Mouse (Mus musculus) stomach, embryonic 14.5 days (tissue): ENCODE measurements around the gene Cfap73. TPM values are rescaled to one million over a fixed set of nuclear protein-coding genes. Genes with fewer than 3 reads are reported as not detected.

Source experiments
- ATAC-seq: fragments of 200-750 bp; cut with Nextera tagmentation; 2 replicates; pipeline ENCODE4 v1.8.0; 2017; ENCODE audit warnings: low read depth, moderate TSS enrichment; ENCODE audit not compliant: insufficient number of reproducible peaks, insufficient read depth, low FRiP score
- H3K27ac ChIP-seq: fragments of 300-500 bp; sonication (generic); 2 replicates; pipeline ENCODE4 v1.5.1; 2014; ENCODE audit warnings: mild to moderate bottlenecking, low read length, moderate library complexity, mixed read lengths
- H3K27me3 ChIP-seq: fragments of 300-500 bp; sonication (generic); 2 replicates; pipeline ENCODE4 v1.6.1; 2014; ENCODE audit warnings: low read length, control low read depth, mixed read lengths; ENCODE audit not compliant: control insufficient read depth, insufficient read depth
- H3K36me3 ChIP-seq: fragments of 300-500 bp; sonication (generic); 2 replicates; pipeline ENCODE4 v1.6.1; 2014; ENCODE audit warnings: mild to moderate bottlenecking, control low read depth, low read length, moderate library complexity, mixed read lengths; ENCODE audit not compliant: control insufficient read depth, insufficient read depth
- H3K4me1 ChIP-seq: fragments of 300-500 bp; sonication (generic); 2 replicates; pipeline ENCODE4 v1.6.1; 2014; ENCODE audit warnings: low read length, control low read depth, mixed read lengths; ENCODE audit not compliant: control insufficient read depth, insufficient read depth
- H3K4me2 ChIP-seq: fragments of 300-500 bp; sonication (generic); replicated peaks from 2 replicates; pipeline ENCODE4 v1.6.1; 2014; ENCODE audit warnings: low read depth, low read length, control low read depth
- H3K4me3 ChIP-seq: fragments of 300-500 bp; sonication (generic); 2 replicates; pipeline ENCODE4 v1.5.1; 2014; ENCODE audit warnings: low read depth, low read length, control low read depth
- H3K9ac ChIP-seq: fragments of 300-500 bp; sonication (generic); replicated peaks from 2 replicates; pipeline ENCODE4 v1.6.1; 2014; ENCODE audit warnings: low read depth, mild to moderate bottlenecking, control low read depth, low read length, moderate library complexity, mixed read lengths
- H3K9me3 ChIP-seq: fragments of 300-500 bp; sonication (generic); 2 replicates; pipeline ENCODE4 v1.6.1; 2016; ENCODE audit warnings: low read depth, low read length, control low read depth; ENCODE audit not compliant: control insufficient read depth
- WGBS: fragments of 180-500 bp; shearing (Covaris S2); extraction: QIAGEN DNeasy Blood & Tissue Kit; methylation state at CpG from one replicate; pipeline ENCODE4 v1.1.7; 2014; 5-methylcytosine and 5-hydroxymethylcytosine counted together
- polyA plus RNA-seq: library from polyadenylated mRNA; unstranded; fragments of >200 nt; fragmentation: Nextera tagmentation; extraction: Ambion mirVana; gene quantifications from 2 replicates; pipeline ENCODE4 v1.2.1, GENCODE M21; 2014

The Cfap73 gene
- polyA plus RNA-seq, 1 experiment from 2014 or later = not detected

DNA sequence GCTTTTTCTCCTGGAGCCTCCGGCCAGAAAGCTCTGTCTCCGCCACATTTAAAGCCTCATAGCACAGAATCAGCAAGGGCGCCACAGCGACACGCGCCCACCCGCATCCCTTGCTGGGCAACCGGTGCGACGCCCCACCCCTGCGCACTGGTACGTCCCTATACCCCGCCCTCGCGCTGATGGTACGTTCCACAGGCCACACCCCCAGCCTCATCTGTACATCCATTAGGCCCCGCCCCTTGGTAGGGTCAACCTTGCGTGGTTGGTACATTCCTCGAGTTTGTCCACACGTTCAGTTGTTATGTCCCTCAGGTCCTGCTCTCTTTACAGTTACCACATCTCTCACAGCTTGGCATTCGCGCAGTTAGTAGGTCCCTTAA, 21.6 kb downstream of the Cfap73 start, which contains the start of the genes Rita1 and Ddx54:
Rita1 (minus strand) TSS at position 148 of the 380 bp plus-strand sequence.
Ddx54 (plus strand) TSS at position 298 of the 380 bp plus-strand sequence.
- H3K27ac ChIP-seq = peak within 1 kb of the TSS; percentile 66; the same call in 1 of the 2 replicates
- H3K4me2 ChIP-seq = peak within 1 kb of the TSS; percentile 92
- peak within 1 kb of the TSS; percentile 67 for H3K9ac ChIP-seq
- peak within 1 kb of the TSS; percentile 57 for H3K4me3 ChIP-seq
- WGBS = under 1% methylated on average over 22 of the region's 22 CpGs
- H3K27me3 ChIP-seq = no peaks in the 10 kb centered on the region
- H3K36me3 ChIP-seq = peaks cover 5% of the 10 kb centered on the region; the same call in 1 of the 2 replicates
- peaks cover 12% of the 10 kb centered on the region for H3K4me1 ChIP-seq
- peak; percentile 84 for ATAC-seq
- no peaks in the 10 kb centered on the region for H3K9me3 ChIP-seq

DNA sequence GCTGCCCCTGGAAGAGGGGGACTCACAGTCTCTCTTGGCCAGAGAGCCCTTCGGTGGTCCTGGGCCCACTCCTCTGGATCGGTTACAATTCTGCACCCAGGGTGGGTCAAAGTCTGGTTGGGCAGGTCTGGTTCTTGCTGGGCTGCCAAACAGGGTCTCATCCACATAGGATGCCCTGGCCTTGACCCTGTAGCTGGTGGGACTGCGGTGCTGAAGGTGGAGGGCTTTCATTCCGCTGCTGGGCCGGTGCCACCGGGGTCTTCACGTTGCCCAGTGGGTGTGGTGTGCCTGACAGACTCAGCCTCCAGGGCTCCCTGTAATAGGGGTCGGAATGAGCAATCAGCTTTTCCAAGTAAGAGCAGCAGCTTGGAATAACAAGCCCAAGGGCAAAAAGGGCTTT, 22.6 kb downstream of the Cfap73 start:
- peak overlapping the region; percentile 83 for H3K4me2 ChIP-seq
- ATAC-seq = no peak
- WGBS = 47% methylated on average over 8 of the region's 8 CpGs
- H3K27me3 ChIP-seq = no peaks in the 10 kb centered on the region
- H3K9ac ChIP-seq = peak overlapping the region; percentile 36; the same call in 1 of the 2 replicates
- H3K36me3 ChIP-seq = no peaks in the 10 kb centered on the region
- no peak overlapping the region for H3K27ac ChIP-seq
- H3K4me1 ChIP-seq = peaks cover 12% of the 10 kb centered on the region
- H3K4me3 ChIP-seq = peak overlapping the region; percentile 57
- no peaks in the 10 kb centered on the region for H3K9me3 ChIP-seq

DNA sequence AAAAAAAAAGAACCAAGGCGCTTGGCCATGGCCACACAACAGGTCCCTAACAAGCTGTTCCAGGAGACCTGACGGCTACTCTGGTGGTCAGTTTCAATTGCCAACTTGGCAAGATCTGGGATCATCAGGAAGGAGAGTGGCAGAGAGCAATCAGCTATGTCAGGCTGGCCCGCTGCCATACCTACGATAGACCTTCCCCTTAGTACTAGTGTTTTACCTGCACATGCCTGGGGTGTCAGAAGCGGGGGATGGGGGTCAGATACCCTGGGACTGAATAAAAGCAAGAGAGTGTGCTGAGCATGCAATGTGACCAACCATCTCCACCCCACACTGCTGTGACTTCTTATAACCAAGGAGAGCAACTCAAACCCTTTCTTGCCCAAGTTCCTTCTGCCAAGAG, 23.1 kb downstream of the Cfap73 start:
- Histone ChIP-seq H3K9ac (no peak overlapping the region), H3K27ac (no peak overlapping the region), H3K4me3 (0 out of 2 replicates have a peak overlapping the region, but pooled peaks have one; percentile 57), H3K9me3 (no peaks in the 10 kb centered on the region), H3K4me2 (peak overlapping the region; percentile 83; the same call in 1 of the 2 replicates), H3K4me1 (peaks cover 12% of the 10 kb centered on the region), H3K36me3 (no peaks in the 10 kb centered on the region), H3K27me3 (no peaks in the 10 kb centered on the region)
- 87% methylated on average over 5 of the region's 5 CpGs for WGBS
- ATAC-seq = no peak

DNA sequence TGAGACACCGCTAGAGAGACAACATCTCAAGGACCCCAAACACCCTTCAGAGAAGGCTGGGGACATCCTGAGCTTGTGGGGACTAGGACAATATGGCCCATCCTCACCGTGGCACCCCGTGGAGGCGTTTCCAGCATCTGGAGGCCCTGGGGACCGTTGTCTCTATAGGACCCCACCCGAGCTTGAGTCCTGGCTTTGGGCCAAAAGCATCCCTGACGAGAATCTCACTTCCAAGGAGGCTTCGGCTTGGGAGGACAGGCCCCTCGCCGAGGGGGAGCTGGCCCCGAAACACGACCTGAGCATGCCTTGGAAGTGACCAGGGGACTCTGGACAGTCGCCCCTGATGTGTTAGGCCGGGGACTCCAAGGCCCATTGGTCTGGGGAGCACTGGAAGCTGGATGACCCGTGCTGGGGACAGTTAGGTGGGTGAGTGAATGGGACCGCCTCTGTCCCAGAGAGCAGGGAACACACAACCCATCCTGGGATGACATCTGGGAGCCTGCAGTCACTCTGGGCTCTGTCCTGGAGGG, 24.7 kb downstream of the Cfap73 start:
- WGBS = 82% methylated on average over 16 of the region's 16 CpGs
- ATAC-seq = no peak
- H3K27ac ChIP-seq = no peak overlapping the region
- peaks cover 12% of the 10 kb centered on the region for H3K4me1 ChIP-seq
- no peak overlapping the region for H3K4me2 ChIP-seq
- H3K9me3 ChIP-seq = no peaks in the 10 kb centered on the region
- H3K4me3 ChIP-seq = no peak overlapping the region
- no peak overlapping the region for H3K9ac ChIP-seq
- H3K36me3 ChIP-seq = no peaks in the 10 kb centered on the region
- H3K27me3 ChIP-seq = no peaks in the 10 kb centered on the region

DNA sequence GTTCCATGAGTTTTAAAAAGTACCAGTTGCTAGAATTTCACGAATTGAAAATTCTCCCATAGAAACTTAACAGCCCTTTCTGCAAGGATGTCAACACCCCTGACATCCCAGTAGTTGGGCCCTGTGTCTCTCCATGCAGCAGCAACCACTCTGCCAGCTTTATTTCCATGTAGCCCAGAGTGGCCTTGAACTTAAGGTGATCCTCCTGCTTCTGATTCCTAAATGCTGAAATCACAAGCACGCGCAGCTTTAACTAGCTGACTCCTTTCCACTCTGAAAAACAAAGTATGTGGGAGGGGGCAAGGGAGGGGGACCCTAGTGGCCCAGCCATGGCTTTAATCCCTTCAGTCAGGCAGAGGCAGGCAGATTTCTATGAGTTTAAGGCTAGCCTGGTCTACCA, 26.7 kb downstream of the Cfap73 start:
- no peaks in the 10 kb centered on the region for H3K36me3 ChIP-seq
- 77% methylated on average over 3 of the region's 3 CpGs for WGBS
- H3K4me2 ChIP-seq = no peak overlapping the region
- H3K4me1 ChIP-seq = peaks cover 8% of the 10 kb centered on the region
- no peak overlapping the region for H3K27ac ChIP-seq
- no peak overlapping the region for H3K4me3 ChIP-seq
- ATAC-seq = no peak
- no peak overlapping the region for H3K9ac ChIP-seq
- H3K27me3 ChIP-seq = no peaks in the 10 kb centered on the region
- no peaks in the 10 kb centered on the region for H3K9me3 ChIP-seq

DNA sequence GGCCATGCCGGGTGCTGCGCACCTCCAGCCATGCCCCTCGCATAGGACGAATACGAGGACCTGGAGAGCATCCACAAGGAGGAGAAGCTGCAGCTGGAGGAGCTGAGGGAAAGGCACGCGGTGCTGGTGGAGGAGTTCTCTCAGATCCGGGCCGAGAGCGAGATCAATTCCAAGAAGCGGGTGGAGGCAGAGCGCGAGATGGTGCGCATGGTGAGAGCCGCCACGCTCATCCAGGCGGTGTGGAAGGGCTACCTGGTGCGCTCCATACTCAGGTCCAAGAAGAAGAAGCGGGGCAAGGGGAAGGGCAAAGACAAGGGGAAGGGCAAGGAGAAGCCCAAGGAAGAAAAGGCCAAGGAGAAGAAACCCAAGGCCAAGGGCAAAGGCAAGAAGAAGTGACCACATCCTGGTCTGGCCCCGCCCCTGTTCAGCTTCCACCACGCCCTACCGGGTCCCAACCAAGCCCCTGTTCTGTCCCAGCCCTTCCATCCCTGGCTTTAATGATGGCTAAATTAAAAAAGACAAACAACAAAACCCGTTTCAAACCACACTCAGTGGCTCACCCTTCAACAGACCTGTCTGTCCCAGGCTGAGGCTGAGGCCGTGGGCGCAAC, 27.3 kb downstream of the Cfap73 start:
- no peak for ATAC-seq
- 69% methylated on average over 25 of the region's 25 CpGs for WGBS
- H3K27me3 ChIP-seq = no peaks in the 10 kb centered on the region
- no peak overlapping the region for H3K4me3 ChIP-seq
- no peak overlapping the region for H3K27ac ChIP-seq
- H3K36me3 ChIP-seq = no peaks in the 10 kb centered on the region
- H3K4me2 ChIP-seq = no peak overlapping the region
- peaks cover 6% of the 10 kb centered on the region for H3K4me1 ChIP-seq
- no peaks in the 10 kb centered on the region for H3K9me3 ChIP-seq
- H3K9ac ChIP-seq = no peak overlapping the region

DNA sequence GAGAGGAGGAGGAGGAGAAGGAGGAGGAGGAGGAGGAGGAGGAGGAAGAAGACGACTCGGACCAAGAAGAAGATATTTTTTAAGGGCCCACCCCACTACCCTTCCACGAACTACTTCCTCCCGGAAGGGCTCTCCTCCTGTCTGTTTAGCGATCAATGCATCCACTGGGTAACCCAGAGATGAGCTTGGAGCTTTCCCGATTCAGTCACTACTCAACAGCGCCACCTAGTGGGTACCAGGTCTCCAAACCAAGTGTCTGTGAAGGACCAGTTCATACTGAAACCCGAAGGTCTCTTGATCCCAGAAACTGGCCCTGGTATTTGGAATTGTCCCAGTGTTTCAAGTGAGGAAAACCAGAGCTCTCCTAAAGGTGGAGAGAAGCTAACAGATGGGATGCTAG, 28.3 kb downstream of the Cfap73 start:
- H3K9ac ChIP-seq = no peak overlapping the region
- ATAC-seq = peak; percentile 60; the same call in 1 of the 2 replicates
- WGBS = under 1% methylated on average over 8 of the region's 8 CpGs

DNA sequence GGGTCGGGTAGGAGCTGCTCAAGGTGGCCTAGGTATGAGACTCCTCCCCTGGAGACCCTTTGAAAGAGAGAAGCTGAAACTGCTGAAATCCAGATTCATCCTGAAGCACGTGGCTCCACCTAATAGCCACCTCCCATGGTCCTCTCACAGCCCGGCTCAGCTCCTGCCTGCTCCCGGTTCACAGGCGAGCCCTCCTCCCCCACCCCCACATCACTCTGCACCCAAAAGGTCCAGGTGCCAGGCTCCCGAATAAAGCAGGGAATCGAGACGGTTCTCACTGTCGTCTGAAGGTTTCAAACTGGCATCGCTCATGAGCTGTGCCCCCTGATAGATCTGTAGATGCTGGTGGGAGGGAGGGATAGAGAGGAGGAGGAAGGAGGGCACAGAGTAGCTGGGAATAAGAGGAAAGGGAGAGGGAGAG, 28.8 kb downstream of the Cfap73 start:
- no peak overlapping the region for H3K27ac ChIP-seq
- H3K4me1 ChIP-seq = no peaks in the 10 kb centered on the region; the same call in 1 of the 2 replicates
- no peaks in the 10 kb centered on the region for H3K27me3 ChIP-seq
- peak overlapping the region; percentile 51 for H3K4me2 ChIP-seq
- peak overlapping the region; percentile 24 for H3K4me3 ChIP-seq
- H3K36me3 ChIP-seq = no peaks in the 10 kb centered on the region
- peak; percentile 30; the same call in 1 of the 2 replicates for ATAC-seq
- no peaks in the 10 kb centered on the region for H3K9me3 ChIP-seq
- 1% methylated on average over 10 of the region's 10 CpGs for WGBS
- H3K9ac ChIP-seq = 0 out of 2 replicates have a peak overlapping the region, but pooled peaks have one; percentile 21

More for the DNA sequence above, 28.3 kb downstream of the Cfap73 start:
- Histone ChIP-seq H3K27ac (no peak overlapping the region), H3K4me3 (peak overlapping the region; percentile 24), H3K36me3 (no peaks in the 10 kb centered on the region), H3K27me3 (no peaks in the 10 kb centered on the region), H3K4me2 (peak overlapping the region; percentile 51), H3K9me3 (no peaks in the 10 kb centered on the region), H3K4me1 (no peaks in the 10 kb centered on the region; the same call in 1 of the 2 replicates)
